Mouse (Mus musculus): ENCODE data around the gene Nthl1.

Gene Nthl1

GRCm38 (mm10) chr17:24632167-24632812 is at the start of gene Nthl1, which contains the start of gene Tsc2:
TSS of gene Nthl1 (plus strand) at chr17:24632680.
TSS of gene Tsc2 (minus strand) at chr17:24632630.
- DNase-seq (ENCODE audit: low spot score) = peak; percentile 87

GRCm38 (mm10) chr17:24583599-24584460 is 48.6 kb upstream of the Nthl1 start:
- DNase-seq (ENCODE audit: low spot score) = no peak

- DNase-seq (ENCODE audit: low spot score) = no peak
Measured at GRCm38 (mm10) chr17:24584520-24584919, 48.0 kb upstream of the Nthl1 start.

- no peak for DNase-seq (ENCODE audit: low spot score)
Measured at GRCm38 (mm10) chr17:24586532-24586931, 45.9 kb upstream of the Nthl1 start.

GRCm38 (mm10) chr17:24590943-24591342 is 41.5 kb upstream of the Nthl1 start:
- DNase-seq (ENCODE audit: low spot score) = no peak

- no peak for DNase-seq (ENCODE audit: low spot score)
Measured at GRCm38 (mm10) chr17:24591695-24592094, 40.8 kb upstream of the Nthl1 start.

GRCm38 (mm10) chr17:24593248-24593647 is 39.2 kb upstream of the Nthl1 start:
- no peak for DNase-seq (ENCODE audit: low spot score)

- DNase-seq (ENCODE audit: low spot score) = no peak
Measured at GRCm38 (mm10) chr17:24593992-24594890, 38.2 kb upstream of the Nthl1 start.

GRCm38 (mm10) chr17:24595126-24596072 is 37.1 kb upstream of the Nthl1 start:
- no peak for DNase-seq (ENCODE audit: low spot score)

- no peak for DNase-seq (ENCODE audit: low spot score)
Measured at GRCm38 (mm10) chr17:24596073-24596466, 36.4 kb upstream of the Nthl1 start.

GRCm38 (mm10) chr17:24596471-24597183 is 35.9 kb upstream of the Nthl1 start:
- DNase-seq (ENCODE audit: low spot score) = no peak

GRCm38 (mm10) chr17:24597989-24598388 is 34.5 kb upstream of the Nthl1 start:
- no peak for DNase-seq (ENCODE audit: low spot score)

GRCm38 (mm10) chr17:24600502-24600901 is 32.0 kb upstream of the Nthl1 start:
- DNase-seq (ENCODE audit: low spot score) = no peak

GRCm38 (mm10) chr17:24603961-24604360 is 28.5 kb upstream of the Nthl1 start:
- DNase-seq (ENCODE audit: low spot score) = no peak

GRCm38 (mm10) chr17:24604557-24604956 is 27.9 kb upstream of the Nthl1 start:
- DNase-seq (ENCODE audit: low spot score) = no peak

- no peak for DNase-seq (ENCODE audit: low spot score)
Measured at GRCm38 (mm10) chr17:24608370-24608769, 24.1 kb upstream of the Nthl1 start.

GRCm38 (mm10) chr17:24608874-24609273 is 23.6 kb upstream of the Nthl1 start:
- no peak for DNase-seq (ENCODE audit: low spot score)

GRCm38 (mm10) chr17:24610711-24611110 is 21.8 kb upstream of the Nthl1 start:
- DNase-seq (ENCODE audit: low spot score) = no peak

- DNase-seq (ENCODE audit: low spot score) = no peak
Measured at GRCm38 (mm10) chr17:24617561-24618194, 14.8 kb upstream of the Nthl1 start.

GRCm38 (mm10) chr17:24625472-24625871 is 7.0 kb upstream of the Nthl1 start:
- DNase-seq (ENCODE audit: low spot score) = no peak
